Mouse (Mus musculus) urinary bladder, postnatal 4 days (tissue): ENCODE results near the gene Nfe2.

Experiments
- DNase-seq, 2 experiments: peaks; one replicate each; pipeline ENCODE4 v3.0.0; 2021 to 2022; ENCODE audit warnings: low spot score in 2 of 2

The Nfe2 gene

DNA sequence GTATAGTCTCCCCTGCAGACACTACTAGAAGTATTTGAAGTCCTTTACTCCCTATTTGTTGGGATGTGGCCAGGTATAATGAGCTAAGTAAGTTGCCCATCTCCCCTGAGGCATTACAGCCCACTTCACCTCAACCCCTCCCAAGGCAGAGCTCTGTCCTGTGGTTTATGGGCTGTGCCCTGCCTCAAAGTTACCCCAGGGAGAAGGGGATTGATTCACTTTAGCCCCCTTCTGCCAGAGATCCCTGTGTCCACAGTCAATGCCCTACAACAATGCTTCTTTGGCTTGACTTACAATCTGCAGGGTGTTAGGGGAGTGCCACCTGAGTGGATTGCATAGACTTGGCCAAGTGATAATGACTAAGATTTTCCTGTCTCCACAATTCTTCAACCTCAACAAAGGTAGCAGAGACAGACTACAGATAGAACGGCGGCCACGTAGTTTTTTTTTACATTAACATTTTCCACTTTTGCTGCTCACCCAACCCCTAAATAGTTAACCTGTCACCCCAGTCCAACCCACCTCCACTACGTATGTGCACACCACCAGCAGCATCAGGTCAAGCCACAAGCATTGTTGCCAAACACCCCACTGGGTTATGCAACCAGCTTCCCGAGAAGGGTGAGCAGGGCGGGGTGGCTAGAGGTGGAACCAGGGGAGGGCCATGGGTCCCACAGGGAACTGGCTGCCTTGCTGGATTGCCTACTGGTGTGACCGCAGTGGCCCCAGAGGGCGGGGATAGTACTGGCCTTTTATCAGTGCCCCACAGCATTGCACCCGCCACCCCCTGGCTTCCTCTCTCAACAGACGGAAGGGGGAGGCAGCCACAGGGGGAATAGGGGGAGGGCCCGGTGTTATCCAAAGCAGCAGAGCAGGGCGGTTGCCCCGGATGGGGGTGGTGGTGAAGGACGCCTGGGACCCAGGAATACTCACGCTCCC, at the start of gene Nfe2:
Nfe2 (minus strand) TSS at position 614 of the 939 bp plus-strand sequence.
- DNase-seq: peak; percentile 48 to 69

DNA sequence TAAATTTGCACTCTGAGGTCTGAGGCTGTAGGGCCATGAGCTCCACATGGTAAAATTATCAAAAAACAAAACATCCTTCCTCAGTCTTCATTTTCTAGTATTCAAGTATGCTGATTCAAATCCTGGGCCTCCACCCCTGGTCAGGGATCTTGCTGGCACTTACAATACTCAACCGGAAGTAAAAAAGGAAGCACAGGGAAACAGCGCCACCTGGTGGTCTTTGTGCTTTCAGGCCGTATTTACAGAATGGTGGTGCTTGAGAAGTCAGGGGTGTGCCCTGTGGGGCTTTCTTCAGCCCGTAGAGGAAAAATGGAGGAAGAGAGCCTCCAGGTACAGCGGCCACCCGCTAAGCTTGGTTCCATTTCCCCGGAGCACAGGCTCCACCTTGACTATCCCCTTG, 48.9 kb upstream of the Nfe2 start:
- peak; percentile 84 to 94 for DNase-seq

DNA sequence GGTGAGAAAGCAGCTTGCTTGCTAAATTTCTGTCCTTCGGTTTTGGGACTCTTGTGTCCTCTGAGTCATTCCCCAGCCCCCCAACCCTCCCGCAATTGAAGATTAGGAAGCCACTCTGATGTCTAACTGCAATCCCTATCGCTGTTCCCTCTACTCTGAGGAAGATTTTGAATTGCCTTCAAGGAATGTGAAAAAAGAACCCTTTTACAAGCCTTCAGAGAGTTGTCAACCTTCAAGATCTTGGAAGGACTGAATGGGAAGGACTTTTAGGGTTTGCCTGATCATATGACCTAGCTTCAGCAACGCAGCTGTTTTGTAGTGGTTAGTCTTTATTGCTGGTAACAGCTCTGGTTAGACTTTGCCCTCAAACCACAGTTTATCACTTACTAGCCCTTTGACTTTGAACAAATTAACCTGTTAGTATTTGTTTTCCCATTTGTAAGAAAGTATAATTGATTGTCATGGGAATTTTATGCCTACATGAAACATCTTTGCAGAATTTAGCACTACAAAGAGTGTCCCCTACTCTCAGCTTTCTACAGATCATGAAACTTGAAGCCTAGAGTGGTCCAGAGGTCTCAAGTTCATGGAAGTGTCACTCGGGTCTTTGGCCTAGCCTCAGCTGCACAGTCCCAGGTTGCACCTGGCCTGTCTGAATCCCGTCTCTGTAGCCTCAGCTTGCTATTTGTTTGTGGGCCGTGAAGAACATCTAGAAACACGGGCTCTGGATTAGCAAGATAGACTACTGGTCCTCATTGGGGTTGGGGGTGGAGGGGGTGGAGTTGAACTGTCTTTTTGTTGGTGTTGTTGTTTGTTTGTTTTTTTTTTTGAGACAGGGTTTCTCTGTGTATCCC, 47.8 kb upstream of the Nfe2 start:
- DNase-seq: no peak

DNA sequence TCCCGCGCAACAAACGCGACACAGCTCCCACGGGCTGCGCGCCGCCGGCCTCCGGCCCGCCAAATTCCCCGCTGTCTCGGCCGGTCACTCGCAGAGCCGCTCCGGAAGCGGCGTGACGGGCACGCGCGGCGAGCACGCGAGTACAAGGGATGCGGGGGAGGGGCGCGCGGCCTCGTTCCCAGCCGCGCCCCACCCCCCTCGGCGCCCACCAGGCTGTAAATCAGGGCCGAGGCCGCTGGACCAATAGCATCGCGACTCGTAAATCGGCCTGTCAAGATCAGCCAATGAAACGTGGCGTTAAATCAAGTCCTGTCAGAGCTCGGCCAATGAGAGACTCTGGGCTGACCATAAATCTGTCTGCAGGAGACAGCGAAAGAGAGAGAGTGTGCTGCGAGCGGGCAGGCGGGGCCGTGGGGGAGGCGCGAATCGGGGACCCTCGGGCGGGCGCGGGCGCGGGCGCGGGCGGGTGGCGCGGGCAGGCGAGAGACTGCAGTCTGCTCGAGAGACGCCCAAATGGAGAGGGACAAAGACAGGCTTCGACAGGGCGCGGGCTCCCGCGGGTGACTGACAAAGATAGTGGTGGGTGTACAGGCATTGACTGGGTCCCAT, 47.0 kb upstream of the Nfe2 start:
- peak; percentile 93 to 94 for DNase-seq

DNA sequence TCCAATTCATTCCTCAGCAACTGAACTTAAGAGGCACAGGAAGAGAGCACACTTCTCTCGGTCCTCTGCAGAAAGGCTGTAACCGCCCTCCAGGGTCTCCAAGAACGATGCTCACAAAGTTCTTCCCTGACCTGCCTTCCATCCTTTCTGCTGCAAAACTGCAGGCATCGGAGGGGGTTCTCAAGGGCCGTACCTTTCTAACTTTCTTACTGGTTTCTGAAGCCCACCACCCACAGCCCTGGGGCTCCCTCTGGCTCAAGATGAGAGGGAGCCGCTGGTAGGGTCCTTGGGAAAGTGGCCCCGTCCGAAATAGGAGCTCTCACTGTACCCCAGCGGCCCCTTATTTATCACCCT, 46.4 kb upstream of the Nfe2 start:
- DNase-seq: no peak

DNA sequence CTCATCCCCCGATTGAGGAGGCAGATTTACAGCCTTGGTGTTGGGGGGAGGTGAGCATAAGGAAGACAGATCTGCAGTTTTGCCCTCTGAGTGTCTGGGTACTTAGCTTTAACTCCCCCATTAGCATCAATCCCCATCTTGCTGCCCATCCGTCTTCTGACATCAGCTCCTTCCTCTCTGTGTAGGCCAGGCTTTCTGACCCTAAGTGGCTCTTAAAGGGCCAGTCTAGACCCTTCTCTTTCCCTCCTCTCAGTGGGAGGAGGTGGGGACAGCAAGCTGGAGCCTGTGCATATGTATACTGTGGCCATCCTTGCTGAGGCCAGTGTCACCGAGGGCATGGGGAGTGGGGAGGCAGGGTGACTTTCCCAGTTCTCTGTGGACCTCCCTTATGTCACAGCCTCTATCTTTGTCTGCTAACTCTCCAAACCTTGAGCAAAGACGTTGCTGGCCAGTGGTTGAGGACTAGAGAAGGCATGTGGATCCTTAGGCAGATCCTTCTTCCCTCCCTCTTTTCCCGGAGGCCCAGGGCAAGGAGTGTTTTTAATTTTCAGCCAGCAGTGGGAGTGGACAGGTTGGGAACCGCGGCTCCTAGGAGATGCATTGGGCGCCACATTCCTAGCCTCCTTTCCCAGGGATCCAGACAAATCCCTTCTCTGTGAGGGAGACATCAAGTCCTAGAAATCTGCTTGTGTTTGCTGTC, 45.9 kb upstream of the Nfe2 start:
- peak in 1 of 2 experiments; percentile 38 for DNase-seq

DNA sequence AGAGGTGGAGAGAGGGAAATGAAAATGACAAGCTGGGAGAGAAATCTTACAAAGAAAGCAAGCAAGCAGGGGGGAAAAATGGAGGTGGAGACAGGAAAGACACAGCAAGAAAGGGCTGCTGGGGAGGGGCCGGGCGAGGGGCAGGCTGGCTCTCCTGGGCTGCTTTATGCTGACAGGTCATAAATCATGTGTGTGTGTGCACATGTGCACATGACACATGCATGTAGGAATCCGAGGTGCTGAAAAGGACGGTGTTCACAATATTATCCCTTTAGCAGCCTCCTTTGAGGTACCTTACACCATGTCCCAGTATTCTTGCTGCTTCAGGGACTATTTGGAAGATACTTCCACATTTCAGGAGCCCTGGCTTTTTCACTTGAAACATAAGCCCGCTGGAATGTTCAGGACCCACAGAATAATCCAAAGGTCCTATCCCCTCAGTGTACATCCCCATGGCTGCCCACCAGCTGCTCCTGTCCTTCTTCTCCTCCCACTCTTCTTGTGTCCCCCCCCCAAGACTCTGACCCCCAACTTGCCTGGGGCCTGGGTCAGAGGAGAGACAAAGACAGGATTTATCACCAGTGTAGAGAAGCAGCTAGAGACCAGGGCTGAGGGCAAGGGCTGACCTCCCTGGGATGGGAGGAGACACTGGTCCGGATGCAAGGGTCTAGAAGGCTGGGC, 44.3 kb upstream of the Nfe2 start:
- no peak for DNase-seq

DNA sequence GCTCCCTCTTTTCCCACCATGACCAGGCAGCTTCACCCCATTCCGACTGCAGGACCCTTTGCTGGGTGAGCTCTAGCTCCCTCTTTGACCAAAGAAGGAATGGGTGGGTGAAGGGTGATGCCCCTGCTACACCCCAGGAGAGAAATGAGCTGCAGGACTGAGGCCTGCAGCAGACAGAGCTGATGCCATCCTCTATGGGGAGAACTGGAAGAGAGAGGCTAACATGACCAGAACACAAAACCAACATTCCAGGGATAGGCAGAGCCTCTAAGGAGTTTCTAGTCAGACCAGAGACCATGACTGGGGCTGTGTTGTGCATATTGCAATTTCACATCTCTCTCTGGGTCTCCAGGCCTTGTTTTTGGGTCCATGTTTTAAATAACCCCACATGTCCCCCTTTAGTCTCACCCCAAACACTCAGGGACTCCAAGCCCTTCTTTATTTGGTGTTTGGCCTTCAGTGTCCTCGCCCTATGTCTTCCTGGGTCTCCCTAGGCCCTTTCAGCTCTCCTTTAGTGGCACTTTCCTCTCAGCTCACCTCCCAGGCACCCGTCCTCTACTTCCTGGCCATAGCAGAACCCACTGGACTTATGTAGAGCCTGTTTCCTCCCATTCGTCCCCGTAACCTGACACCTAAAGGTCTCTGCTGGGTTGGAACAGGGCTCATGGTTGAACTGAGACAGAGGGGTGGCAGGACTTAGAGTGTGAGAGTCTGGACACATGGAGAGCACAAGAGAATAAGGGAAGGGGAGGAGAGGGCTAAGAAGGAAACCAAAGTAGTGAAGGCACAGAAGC, 43.5 kb upstream of the Nfe2 start:
- DNase-seq: no peak

DNA sequence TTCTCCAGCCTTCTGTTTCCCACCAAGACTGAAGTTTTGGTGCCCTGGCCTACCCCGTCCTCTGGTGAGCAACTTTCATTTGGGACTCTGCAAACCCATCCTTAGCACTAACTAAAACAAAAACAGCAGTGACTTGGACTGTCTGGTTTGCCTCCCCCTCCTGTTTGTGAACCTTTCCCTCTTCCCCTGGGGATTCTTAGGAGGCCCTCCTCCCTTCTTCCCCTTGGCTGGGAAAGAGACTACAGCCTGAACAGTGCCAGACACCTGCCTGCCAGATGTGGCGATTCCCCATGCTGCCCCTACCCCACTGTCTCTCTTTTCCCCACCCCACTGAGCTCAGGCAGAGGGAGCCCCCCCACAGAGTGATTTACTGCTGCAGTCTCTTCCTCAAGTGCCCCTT, 42.8 kb upstream of the Nfe2 start:
- DNase-seq: peak in 1 of 2 experiments; percentile 35

DNA sequence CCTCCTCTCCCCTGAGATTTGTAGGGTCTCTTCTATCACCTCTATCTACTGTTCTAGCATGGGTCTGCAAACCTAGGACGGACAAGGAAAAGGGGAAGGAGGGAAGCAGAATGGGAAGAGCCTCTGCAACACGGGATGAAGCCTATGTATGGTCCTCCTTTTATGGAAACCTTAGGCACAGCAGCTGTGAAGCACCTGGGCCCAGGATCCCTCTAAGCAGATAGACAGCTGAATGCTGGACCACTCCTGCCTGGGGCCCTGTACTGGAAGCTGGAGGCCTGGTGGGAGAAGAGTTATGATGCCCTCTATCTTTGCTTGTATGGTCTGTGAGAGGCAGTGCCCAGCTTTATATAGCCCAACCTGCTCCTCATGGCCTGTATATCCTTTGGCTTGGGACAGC, 42.4 kb upstream of the Nfe2 start:
- DNase-seq: no peak

DNA sequence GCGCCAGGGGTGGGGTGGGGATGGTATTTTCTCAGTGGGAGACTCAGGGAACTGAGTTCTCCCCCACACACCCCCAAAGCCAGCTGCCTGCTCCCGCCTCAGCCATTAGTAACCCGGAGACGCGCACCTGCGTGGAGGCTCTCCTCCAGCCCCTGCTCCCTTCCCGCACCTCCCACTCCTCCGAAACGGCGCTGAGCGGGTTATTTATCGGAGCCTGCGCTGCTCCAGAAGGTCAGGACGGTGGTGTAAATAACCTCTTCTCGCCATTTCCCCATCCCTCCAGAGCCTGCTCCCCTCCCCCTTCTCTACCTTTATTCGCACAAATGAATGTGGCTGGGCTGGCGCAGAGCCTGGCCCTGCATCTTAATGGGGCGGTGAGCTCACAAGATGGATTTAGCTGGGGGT, 41.9 kb upstream of the Nfe2 start:
- no peak for DNase-seq

DNA sequence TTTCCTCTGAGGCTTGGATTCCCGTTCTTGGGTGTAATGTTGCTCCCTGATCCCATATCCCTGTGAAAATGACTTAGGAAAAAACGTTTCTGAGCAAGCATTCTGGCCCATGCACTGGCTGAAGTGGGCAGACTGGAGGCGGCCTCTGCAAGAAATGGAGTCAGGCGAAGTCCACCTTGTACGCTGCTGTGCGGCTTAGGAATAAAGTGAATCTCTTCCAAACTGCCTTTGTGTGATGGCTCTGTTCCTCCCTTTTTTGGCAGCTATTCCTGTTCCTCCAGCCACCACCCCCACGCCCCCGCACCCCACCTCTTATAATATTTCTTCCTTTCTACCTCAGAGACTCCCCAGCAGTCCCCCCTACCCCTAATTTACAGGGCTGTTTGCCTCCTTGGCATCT, 41.4 kb upstream of the Nfe2 start:
- DNase-seq: no peak

DNA sequence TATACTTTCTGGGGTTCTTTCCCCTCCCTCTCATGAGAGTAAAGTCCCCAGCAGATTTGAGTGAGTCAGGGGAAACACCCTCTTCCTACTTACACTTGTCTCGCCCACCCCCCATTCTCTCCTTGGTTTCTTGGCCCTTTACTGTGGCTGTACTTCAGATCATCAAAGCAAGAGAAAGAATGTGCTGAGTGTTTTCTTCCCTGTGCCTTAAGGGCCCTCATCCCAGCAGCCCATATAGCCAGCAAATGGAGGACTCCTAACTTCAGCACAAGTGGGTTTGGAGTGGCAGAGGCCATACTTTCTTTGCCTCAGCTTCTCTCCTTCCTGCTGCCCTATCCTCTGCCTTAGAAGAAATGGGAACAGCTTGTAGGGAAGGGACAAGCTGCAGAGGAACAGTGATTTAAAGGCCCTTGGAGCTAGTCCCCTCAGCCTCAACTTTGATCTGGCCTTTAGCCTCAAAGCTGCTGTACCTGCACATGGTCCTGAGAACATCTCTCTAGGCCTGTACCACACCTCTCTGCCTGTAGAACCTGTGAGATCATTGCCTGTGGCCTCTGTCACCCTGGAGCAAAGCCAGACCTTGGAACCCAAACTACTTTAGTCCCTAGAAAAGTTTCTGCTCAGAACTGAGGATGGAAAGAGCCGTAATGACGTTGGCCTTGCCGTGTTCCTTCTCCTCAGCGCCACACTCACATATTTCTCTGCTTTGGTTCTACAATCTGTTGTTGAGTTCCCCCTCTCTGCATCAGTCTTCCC, 40.8 kb upstream of the Nfe2 start:
- DNase-seq: no peak

DNA sequence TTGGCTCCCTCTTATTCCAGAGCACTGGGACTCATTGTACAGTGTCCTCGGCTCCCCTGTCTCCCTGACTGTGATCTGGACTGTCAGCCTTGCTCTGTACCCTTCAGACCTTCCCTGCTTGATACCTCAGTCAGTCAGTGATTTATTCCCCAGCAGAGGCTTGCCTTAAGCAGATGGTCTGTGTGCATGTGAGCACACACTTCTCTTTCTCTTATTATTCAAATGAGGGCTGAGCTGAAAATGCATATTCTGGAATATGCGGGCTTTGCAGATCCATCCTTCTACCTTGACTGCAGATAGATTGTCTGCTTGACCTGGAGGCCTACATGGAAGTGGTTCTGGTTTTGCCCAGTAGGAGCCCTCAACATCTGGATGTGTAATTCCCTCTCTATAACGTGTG, 39.8 kb upstream of the Nfe2 start:
- no peak for DNase-seq

DNA sequence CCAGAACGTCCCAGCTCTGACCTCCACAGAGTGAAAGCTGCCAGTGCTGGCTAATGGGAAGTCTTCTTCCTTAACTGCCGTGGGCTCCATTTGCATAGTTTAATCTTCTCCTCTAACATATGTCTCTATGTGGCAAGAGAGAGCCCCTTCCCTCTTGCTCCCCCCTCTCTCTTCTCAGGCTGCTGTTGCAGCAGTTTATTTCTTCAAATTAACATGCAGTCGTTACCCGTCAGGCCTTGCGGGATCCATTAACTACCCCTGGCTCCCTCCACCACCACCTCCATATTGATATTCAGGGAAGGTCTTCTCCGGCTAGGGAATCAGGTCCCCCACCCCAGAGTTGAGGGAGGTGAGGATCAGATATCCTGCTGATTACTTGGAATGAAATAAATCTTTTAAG, 39.1 kb upstream of the Nfe2 start:
- DNase-seq: no peak

DNA sequence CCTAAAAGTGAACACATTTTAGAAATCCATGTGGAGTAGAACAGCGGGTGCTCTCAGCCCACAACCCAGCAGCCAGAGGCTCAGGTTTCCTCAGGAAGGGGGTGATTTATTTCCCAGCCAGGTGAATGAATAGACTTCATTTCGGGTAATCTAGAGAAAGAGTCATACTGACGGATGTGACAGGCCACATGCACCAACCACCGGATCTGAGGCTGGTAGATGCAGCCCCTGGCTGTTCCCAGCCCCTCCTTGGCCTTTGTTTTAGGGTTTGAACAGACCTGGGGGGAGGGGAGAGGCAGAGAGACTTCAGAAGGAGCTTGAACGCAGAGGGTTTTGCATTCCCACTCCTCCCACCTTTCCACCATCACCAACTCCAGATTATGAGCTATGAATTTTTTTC, 37.6 kb upstream of the Nfe2 start:
- no peak for DNase-seq

DNA sequence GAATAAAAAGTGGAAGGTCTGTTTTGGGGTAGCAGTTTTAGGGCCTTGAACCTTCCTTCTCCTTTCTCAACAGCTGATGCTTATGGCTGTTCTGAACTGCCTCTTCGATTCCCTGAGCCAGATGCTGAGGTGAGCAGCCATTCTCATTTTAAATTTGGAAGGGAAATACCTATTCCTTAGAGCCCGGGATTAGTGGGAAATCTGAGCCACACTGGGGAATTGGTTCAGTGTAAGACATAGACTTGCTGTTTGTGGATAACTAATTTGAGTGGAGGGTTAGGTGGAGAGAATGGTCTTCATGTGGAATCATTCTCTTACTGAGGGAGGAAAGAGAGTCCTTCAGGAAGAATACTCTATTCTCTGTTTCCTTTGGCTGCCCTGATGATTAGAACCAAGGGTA, 36.4 kb upstream of the Nfe2 start:
- no peak for DNase-seq

DNA sequence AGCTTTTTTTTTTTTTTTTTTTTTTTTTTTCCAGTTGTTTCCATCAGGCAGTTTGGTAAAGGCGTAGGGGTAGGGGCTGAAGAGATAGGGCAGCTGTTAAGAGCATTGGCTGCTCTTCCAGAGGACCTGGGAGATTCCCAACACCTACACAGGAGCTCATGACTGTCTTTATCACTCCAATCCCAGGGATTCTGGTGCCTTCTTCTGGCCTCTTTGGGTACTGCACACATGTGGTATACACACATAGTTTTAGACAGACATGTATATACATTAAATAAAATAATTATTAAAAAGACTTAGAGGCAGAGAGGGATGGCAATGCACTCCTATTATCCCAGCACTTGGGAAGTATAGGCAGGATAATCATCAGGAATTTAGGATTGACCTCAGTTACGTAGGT, 35.2 kb upstream of the Nfe2 start:
- no peak for DNase-seq

DNA sequence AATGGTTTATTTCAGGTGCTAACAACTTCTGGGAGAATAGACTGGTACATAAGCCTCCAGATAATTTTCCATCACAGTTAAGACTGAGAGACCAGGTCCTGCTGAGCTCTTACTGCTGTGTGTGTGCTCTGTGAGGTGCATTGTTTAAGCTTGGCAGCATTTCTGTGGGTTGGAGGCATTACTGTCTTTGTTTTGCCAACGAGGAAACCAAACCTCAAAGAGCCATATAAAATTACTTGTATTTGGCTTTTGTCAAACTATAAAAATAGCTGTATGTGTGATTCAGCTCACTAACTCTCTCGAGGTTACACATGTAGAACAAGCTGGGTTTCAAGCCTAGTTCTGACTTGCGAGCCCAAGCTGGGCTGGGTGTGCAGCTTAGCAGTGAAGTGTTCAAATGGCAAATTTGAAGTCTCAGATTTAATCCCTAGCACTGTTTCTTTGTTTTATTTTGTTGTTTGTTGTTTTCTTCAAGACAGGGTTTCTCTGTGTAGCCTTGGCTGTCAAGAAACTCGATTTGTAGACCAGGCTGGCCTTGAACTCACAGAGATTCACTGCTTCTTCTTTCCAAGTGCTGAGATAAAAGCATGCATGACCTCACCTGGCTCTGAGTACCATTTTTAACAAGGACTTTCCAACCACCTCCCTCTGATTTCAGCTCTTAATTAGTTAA, 34.6 kb upstream of the Nfe2 start:
- no peak for DNase-seq
